Mouse (Mus musculus): Measurements from ENCODE around the gene H2-Eb2. TPM values are rescaled to one million over a fixed set of nuclear protein-coding genes. Genes with fewer than 3 reads are reported as not detected.

Gene H2-Eb2
- polyA plus RNA-seq, 1 experiment from 2014 or later, result not detected

DNA sequence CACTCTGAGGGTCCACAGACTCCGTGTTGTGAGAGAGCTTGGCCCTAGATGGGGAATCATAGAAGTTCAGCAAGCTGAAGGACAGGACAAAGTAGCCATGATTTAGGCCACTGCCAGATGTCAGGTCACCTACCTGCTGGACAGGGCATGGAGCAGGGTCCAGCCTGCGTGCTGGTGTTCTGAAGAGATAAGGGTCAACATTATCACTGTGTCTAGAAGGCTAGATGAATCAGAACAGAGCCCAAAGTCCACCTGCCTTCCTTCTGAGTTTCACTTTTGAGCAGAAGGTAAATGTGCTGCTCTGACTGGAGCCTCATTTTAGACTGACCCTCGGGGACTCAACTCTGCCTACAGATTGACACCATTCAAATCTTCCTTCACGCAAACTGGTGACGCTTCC lies 29.1 kb downstream of the H2-Eb2 start, which contains the start of gene Btnl2:
Gene Btnl2, plus strand, starts transcription at position 284 of the 400 bp plus-strand sequence.
- Histone ChIP-seq H3K4me2 (ENCODE audit: low read depth, low read length) (peak within 1 kb of the TSS; percentile 11; the same call in 1 of the 2 replicates), H3K36me3 (replicated peaks; ENCODE audit: insufficient read depth, low read length) (no peaks in the 10 kb centered on the region), H3K27me3 (ENCODE audit: insufficient read depth, low read length) (peaks cover 4% of the 10 kb centered on the region; the same call in 1 of the 2 replicates), H3K4me1 (ENCODE audit: insufficient read depth) (peaks cover 11% of the 10 kb centered on the region), H3K9me3 (ENCODE audit: low read length) (no peaks in the 10 kb centered on the region), H3K4me3 (ENCODE audit: low read depth, low read length) (no peak within 1 kb of the TSS), H3K27ac (ENCODE audit: low read depth) (peak within 1 kb of the TSS; percentile 70), H3K9ac (replicated peaks) (no peak within 1 kb of the TSS)
- TF ChIP-seq EP300 (IDR thresholded peaks at IDR 0.05; ENCODE audit: low read depth) (no peak), CTCF (IDR thresholded peaks at IDR 0.05; ENCODE audit: low read depth) (no peak)
- WGBS (ENCODE audit: insufficient replicate concordance), result 68% methylated on average over 5 of the region's 5 CpGs
- no peak for DNase-seq
- ATAC-seq, result no peak

DNA sequence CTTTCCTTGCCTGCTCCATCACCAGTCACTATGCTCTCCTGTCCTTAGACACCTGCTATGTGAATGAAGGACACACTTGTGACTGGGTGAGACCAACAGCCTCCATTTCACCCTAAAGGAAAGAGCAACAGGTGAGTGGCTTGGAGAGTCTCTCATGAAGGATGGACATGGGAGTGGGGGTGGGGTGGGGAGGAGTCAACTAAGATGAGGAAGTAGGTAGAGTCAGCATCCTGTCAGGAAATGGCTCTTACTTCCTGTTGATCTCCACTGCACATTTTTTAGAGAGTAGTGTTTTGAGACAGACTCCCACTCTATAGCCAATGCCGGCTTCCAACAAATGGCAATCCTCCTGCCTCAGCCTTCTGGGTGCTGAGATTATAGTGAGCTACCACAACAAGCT lies 29.5 kb downstream of the H2-Eb2 start:
- Histone ChIP-seq H3K4me1 (ENCODE audit: insufficient read depth) (peaks cover 11% of the 10 kb centered on the region), H3K4me2 (ENCODE audit: low read depth, low read length) (peak overlapping the region; percentile 11; the same call in 1 of the 2 replicates), H3K27ac (ENCODE audit: low read depth) (peak overlapping the region; percentile 70), H3K36me3 (replicated peaks; ENCODE audit: insufficient read depth, low read length) (no peaks in the 10 kb centered on the region), H3K9me3 (ENCODE audit: low read length) (no peaks in the 10 kb centered on the region), H3K9ac (replicated peaks) (no peak overlapping the region), H3K4me3 (ENCODE audit: low read depth, low read length) (no peak overlapping the region), H3K27me3 (ENCODE audit: insufficient read depth, low read length) (peaks cover under 1% of the 10 kb centered on the region; the same call in 1 of the 2 replicates)
- ATAC-seq (0 out of 2 replicates have a peak, but pooled peaks have one; percentile 25), DNase-seq (peak; percentile 40)
- 21% methylated on average over 1 of the region's 1 CpGs for WGBS (ENCODE audit: insufficient replicate concordance)
- no peak for TF ChIP-seq CTCF (IDR thresholded peaks at IDR 0.05; ENCODE audit: low read depth)
- no peak for TF ChIP-seq EP300 (IDR thresholded peaks at IDR 0.05; ENCODE audit: low read depth)

GRCm38 (mm10) chr17:34362954-34363546 lies 37.6 kb downstream of the H2-Eb2 start:
- no peak for ATAC-seq
- H3K27me3 ChIP-seq (ENCODE audit: insufficient read depth, low read length), result no peaks in the 10 kb centered on the region

GRCm38 (mm10) chr17:34363676-34364310 lies 38.3 kb downstream of the H2-Eb2 start:
- Histone ChIP-seq H3K4me3 (ENCODE audit: low read depth, low read length) (no peak overlapping the region), H3K4me2 (ENCODE audit: low read depth, low read length) (no peak overlapping the region), H3K36me3 (replicated peaks; ENCODE audit: insufficient read depth, low read length) (no peaks in the 10 kb centered on the region), H3K9me3 (ENCODE audit: low read length) (no peaks in the 10 kb centered on the region), H3K9ac (replicated peaks) (no peak overlapping the region), H3K4me1 (ENCODE audit: insufficient read depth) (0 out of 2 replicates have a peak, but pooled peaks cover 2% of the 10 kb centered on the region), H3K27ac (ENCODE audit: low read depth) (no peak overlapping the region), H3K27me3 (ENCODE audit: insufficient read depth, low read length) (no peaks in the 10 kb centered on the region)
- 63% methylated on average over 3 of the region's 3 CpGs for WGBS (ENCODE audit: insufficient replicate concordance)
- ATAC-seq (no peak), DNase-seq (no peak)
- TF ChIP-seq EP300 (IDR thresholded peaks at IDR 0.05; ENCODE audit: low read depth), result no peak
- 0 out of 2 replicates have a peak, but pooled peaks have one; percentile 27 for TF ChIP-seq CTCF (IDR thresholded peaks at IDR 0.05; ENCODE audit: low read depth)

More at GRCm38 (mm10) chr17:34362954-34363546, 37.6 kb downstream of the H2-Eb2 start:
- no peak overlapping the region for H3K4me3 ChIP-seq (ENCODE audit: low read depth, low read length)
- no peaks in the 10 kb centered on the region for H3K36me3 ChIP-seq (replicated peaks; ENCODE audit: insufficient read depth, low read length)
- no peak for DNase-seq
- H3K27ac ChIP-seq (ENCODE audit: low read depth), result no peak overlapping the region
- no peak overlapping the region for H3K4me2 ChIP-seq (ENCODE audit: low read depth, low read length)
- WGBS (ENCODE audit: insufficient replicate concordance), result 78% methylated on average over 15 of the region's 15 CpGs
- H3K9me3 ChIP-seq (ENCODE audit: low read length), result no peaks in the 10 kb centered on the region
- H3K9ac ChIP-seq (replicated peaks), result no peak overlapping the region
- no peaks in the 10 kb centered on the region for H3K4me1 ChIP-seq (ENCODE audit: insufficient read depth)
- TF ChIP-seq CTCF (IDR thresholded peaks at IDR 0.05; ENCODE audit: low read depth), result no peak
- no peak for TF ChIP-seq EP300 (IDR thresholded peaks at IDR 0.05; ENCODE audit: low read depth)

- no peaks in the 10 kb centered on the region for H3K9me3 ChIP-seq (ENCODE audit: low read length)
- H3K27me3 ChIP-seq (ENCODE audit: insufficient read depth, low read length), result no peaks in the 10 kb centered on the region
- 60% methylated on average over 10 of the region's 10 CpGs for WGBS (ENCODE audit: insufficient replicate concordance)
- DNase-seq (no peak), ATAC-seq (no peak)
- no peaks in the 10 kb centered on the region for H3K36me3 ChIP-seq (replicated peaks; ENCODE audit: insufficient read depth, low read length)
- H3K9ac ChIP-seq (replicated peaks), result no peak overlapping the region
- TF ChIP-seq CTCF (IDR thresholded peaks at IDR 0.05; ENCODE audit: low read depth) (no peak), EP300 (IDR thresholded peaks at IDR 0.05; ENCODE audit: low read depth) (no peak)
- no peak overlapping the region for H3K4me2 ChIP-seq (ENCODE audit: low read depth, low read length)
- H3K27ac ChIP-seq (ENCODE audit: low read depth), result no peak overlapping the region
- no peak overlapping the region for H3K4me3 ChIP-seq (ENCODE audit: low read depth, low read length)
- 0 out of 2 replicates have a peak, but pooled peaks cover 2% of the 10 kb centered on the region for H3K4me1 ChIP-seq (ENCODE audit: insufficient read depth)
Measured at GRCm38 (mm10) chr17:34365031-34365430, 39.6 kb downstream of the H2-Eb2 start.

- Histone ChIP-seq H3K9ac (replicated peaks) (no peak overlapping the region), H3K36me3 (replicated peaks; ENCODE audit: insufficient read depth, low read length) (no peaks in the 10 kb centered on the region), H3K9me3 (ENCODE audit: low read length) (no peaks in the 10 kb centered on the region), H3K27ac (ENCODE audit: low read depth) (no peak overlapping the region), H3K27me3 (ENCODE audit: insufficient read depth, low read length) (no peaks in the 10 kb centered on the region), H3K4me3 (ENCODE audit: low read depth, low read length) (no peak overlapping the region), H3K4me1 (ENCODE audit: insufficient read depth) (0 out of 2 replicates have a peak, but pooled peaks cover 2% of the 10 kb centered on the region), H3K4me2 (ENCODE audit: low read depth, low read length) (no peak overlapping the region)
- no peak for DNase-seq
- no peak for ATAC-seq
- no peak for TF ChIP-seq EP300 (IDR thresholded peaks at IDR 0.05; ENCODE audit: low read depth)
- no peak for TF ChIP-seq CTCF (IDR thresholded peaks at IDR 0.05; ENCODE audit: low read depth)
- 44% methylated on average over 4 of the region's 4 CpGs for WGBS (ENCODE audit: insufficient replicate concordance)
Measured at GRCm38 (mm10) chr17:34370563-34370962, 45.1 kb downstream of the H2-Eb2 start.
